Mouse (Mus musculus) brown adipose tissue, adult 24 weeks (tissue): Measurements from ENCODE around the gene BC028528. TPM values are rescaled to one million over a fixed set of nuclear protein-coding genes. Genes with fewer than 3 reads are reported as not detected.

Experiments used
- H3K27ac ChIP-seq: fragments of 200-500 bp; replicated peaks from 2 replicates; pipeline ENCODE4 v1.5.1; 2012; ENCODE audit warnings: low read depth, mild to moderate bottlenecking, low read length
- H3K4me1 ChIP-seq: fragments of 200-500 bp; 2 replicates; pipeline ENCODE4 v1.6.1; 2012; ENCODE audit warnings: low read length, mixed read lengths; ENCODE audit not compliant: control insufficient read depth, insufficient read depth, insufficient read length
- H3K4me3 ChIP-seq: fragments of 200-500 bp; 2 replicates; pipeline ENCODE4 v1.5.1; 2012; ENCODE audit warnings: low read depth, mild to moderate bottlenecking, low read length, moderate library complexity; ENCODE audit not compliant: insufficient read depth
- polyA plus RNA-seq: library from polyadenylated mRNA; stranded (reverse); fragments of >200 nt; gene quantifications from 2 replicates; pipeline ENCODE4 v1.2.4, GENCODE M21; 2012; ENCODE audit not compliant: missing spikeins, insufficient read depth, insufficient read length

BC028528 gene
- polyA plus RNA-seq, 1 experiment: 150 TPM

DNA sequence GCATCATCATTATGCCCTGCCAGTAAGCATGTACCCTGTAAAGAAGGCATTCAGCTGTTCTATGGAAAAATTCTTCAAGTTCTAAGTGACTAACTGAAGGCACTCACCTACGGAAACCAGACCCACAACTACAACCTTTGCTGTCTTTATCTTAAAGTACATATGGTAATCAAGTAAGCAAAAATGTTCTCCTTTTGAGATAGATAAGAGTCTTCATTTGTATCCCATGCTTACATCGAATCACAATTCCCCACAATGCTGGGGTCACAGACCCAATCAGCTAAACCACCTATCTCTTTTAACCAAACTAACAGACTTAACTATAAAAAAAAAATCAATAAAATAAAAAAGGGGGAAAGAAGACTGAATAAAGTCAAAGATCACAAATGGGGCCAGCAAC, 52.6 kb downstream of the BC028528 start:
- Histone ChIP-seq H3K4me3 (no peak overlapping the region), H3K27ac (no peak overlapping the region), H3K4me1 (no peaks in the 10 kb centered on the region)

Other genes with a start within 250 kb of the BC028528 start
- 56.1 and 61.6 TPM in 2 replicates for gene Mcl1, start 233.2 kb downstream of the BC028528 start, polyA plus RNA-seq
- 2.5 and 6.6 TPM in 2 replicates for gene Adamtsl4, start 204.1 kb downstream of the BC028528 start, polyA plus RNA-seq
- gene Ecm1, start 152.4 kb downstream of the BC028528 start, polyA plus RNA-seq: 41.5 and 48.8 TPM in 2 replicates
- gene Tars2, start 131.8 kb downstream of the BC028528 start, polyA plus RNA-seq: 32.1 and 47.7 TPM in 2 replicates
- gene Rprd2, start 73.1 kb downstream of the BC028528 start, polyA plus RNA-seq: 11.3 and 12.5 TPM in 2 replicates
- 14.2 and 30.0 TPM in 2 replicates for gene Prpf3, start 36.1 kb downstream of the BC028528 start, polyA plus RNA-seq
- gene Mrps21, start 20.5 kb downstream of the BC028528 start, polyA plus RNA-seq: 576 and 634 TPM in 2 replicates
- 1.5 and 3.4 TPM in 2 replicates for gene Ciart, start 9.8 kb downstream of the BC028528 start, polyA plus RNA-seq
- 75.1 and 82.8 TPM in 2 replicates for gene Aph1a, start 2.0 kb upstream of the BC028528 start, polyA plus RNA-seq
- 15.5 and 24.4 TPM in 2 replicates for gene Car14, start 12.7 kb upstream of the BC028528 start, polyA plus RNA-seq
- 78.5 and 88.8 TPM in 2 replicates for gene Anp32e, start 37.2 kb upstream of the BC028528 start, polyA plus RNA-seq
- gene Plekho1, start 104.0 kb upstream of the BC028528 start, polyA plus RNA-seq: 8.8 and 13.9 TPM in 2 replicates
- 16.6 and 23.7 TPM in 2 replicates for gene Vps45, start 166.5 kb upstream of the BC028528 start, polyA plus RNA-seq
- gene Otud7b, start 212.5 kb upstream of the BC028528 start, polyA plus RNA-seq: 6.9 and 8.3 TPM in 2 replicates